Mouse (Mus musculus) limb, embryonic 12.5 days (tissue): ENCODE measurements at regions not wholly inside any gene's neighbourhood (a gene's known extent, or its start where the extent isn't known, plus 50 kb on each side); places are given as distances from the start of the nearest gene placed in this dataset.

ENCODE experiments used
- ATAC-seq: fragments of 200-750 bp; cut with Nextera tagmentation; 2 replicates; pipeline ENCODE4 v1.8.0; 2017; ENCODE audit warnings: low read depth, moderate TSS enrichment; ENCODE audit not compliant: insufficient number of reproducible peaks, insufficient read depth, low FRiP score, low TSS enrichment
- H3K27ac ChIP-seq: fragments of 300-500 bp; sonication (generic); 2 replicates; pipeline ENCODE4 v1.5.1; 2016; ENCODE audit warnings: mild to moderate bottlenecking, moderate library complexity
- H3K27me3 ChIP-seq: fragments of 300-500 bp; sonication (generic); 2 replicates; pipeline ENCODE4 v1.6.1; 2016; ENCODE audit warnings: mild to moderate bottlenecking, moderate library complexity
- H3K36me3 ChIP-seq: fragments of 300-500 bp; sonication (generic); 2 replicates; pipeline ENCODE4 v1.6.1; 2016; ENCODE audit warnings: mild to moderate bottlenecking, moderate library complexity
- H3K4me1 ChIP-seq: fragments of 300-500 bp; sonication (generic); replicated peaks from 2 replicates; pipeline ENCODE4 v1.6.1; 2016
- H3K4me2 ChIP-seq: fragments of 300-500 bp; sonication (generic); 2 replicates; pipeline ENCODE4 v1.6.1; 2016; ENCODE audit warnings: mild to moderate bottlenecking, moderate library complexity
- H3K4me3 ChIP-seq: fragments of 300-500 bp; sonication (generic); replicated peaks from 2 replicates; pipeline ENCODE4 v1.5.1; 2016; ENCODE audit warnings: mild to moderate bottlenecking
- H3K9ac ChIP-seq: fragments of 300-500 bp; sonication (generic); replicated peaks from 2 replicates; pipeline ENCODE4 v1.6.1; 2016; ENCODE audit warnings: mild to moderate bottlenecking, moderate library complexity
- H3K9me3 ChIP-seq: fragments of 300-500 bp; sonication (generic); 2 replicates; pipeline ENCODE4 v1.6.1; 2016; ENCODE audit warnings: mild to moderate bottlenecking, moderate library complexity
- WGBS: fragments of 180-500 bp; shearing (Covaris S2); methylation state at CpG from one replicate; pipeline ENCODE4 v1.1.7; 2016; 5-methylcytosine and 5-hydroxymethylcytosine counted together

GRCm38 (mm10) chr13:39282272-39282671 is 321.6 kb upstream of the Slc35b3 start:
- no peak overlapping the region for H3K4me3 ChIP-seq
- H3K27ac ChIP-seq = no peak overlapping the region
- H3K9ac ChIP-seq = no peak overlapping the region
- H3K4me2 ChIP-seq = no peak overlapping the region
- WGBS = 93% methylated on average over 2 of the region's 2 CpGs
- no peaks in the 10 kb centered on the region for H3K4me1 ChIP-seq
- no peaks in the 10 kb centered on the region for H3K9me3 ChIP-seq
- no peaks in the 10 kb centered on the region for H3K27me3 ChIP-seq
- ATAC-seq = no peak
- H3K36me3 ChIP-seq = no peaks in the 10 kb centered on the region

GRCm38 (mm10) chr13:39278101-39278500 is 317.4 kb upstream of the Slc35b3 start:
- no peak overlapping the region for H3K4me3 ChIP-seq
- no peaks in the 10 kb centered on the region for H3K4me1 ChIP-seq
- no peak overlapping the region for H3K27ac ChIP-seq
- ATAC-seq = no peak
- no peaks in the 10 kb centered on the region for H3K36me3 ChIP-seq
- no peaks in the 10 kb centered on the region for H3K9me3 ChIP-seq
- WGBS = 88% methylated on average over 1 of the region's 1 CpGs
- H3K9ac ChIP-seq = no peak overlapping the region
- H3K27me3 ChIP-seq = no peaks in the 10 kb centered on the region
- H3K4me2 ChIP-seq = no peak overlapping the region

- no peak overlapping the region for H3K4me2 ChIP-seq
- H3K9me3 ChIP-seq = no peaks in the 10 kb centered on the region
- no peaks in the 10 kb centered on the region for H3K4me1 ChIP-seq
- H3K27ac ChIP-seq = no peak overlapping the region
- no peak overlapping the region for H3K4me3 ChIP-seq
- WGBS = 64% methylated on average over 5 of the region's 5 CpGs
- no peak overlapping the region for H3K9ac ChIP-seq
- no peaks in the 10 kb centered on the region for H3K27me3 ChIP-seq
- no peaks in the 10 kb centered on the region for H3K36me3 ChIP-seq
- ATAC-seq = no peak
Observed at GRCm38 (mm10) chr13:39266024-39266423, 305.3 kb upstream of the Slc35b3 start.

- Histone ChIP-seq H3K4me1 (no peaks in the 10 kb centered on the region), H3K9me3 (no peaks in the 10 kb centered on the region), H3K4me3 (no peak overlapping the region), H3K9ac (no peak overlapping the region), H3K36me3 (no peaks in the 10 kb centered on the region), H3K27ac (no peak overlapping the region), H3K4me2 (no peak overlapping the region), H3K27me3 (no peaks in the 10 kb centered on the region; the same call in 1 of the 2 replicates)
- ATAC-seq = no peak
- WGBS = 49% methylated on average over 3 of the region's 3 CpGs
Observed at GRCm38 (mm10) chr13:39256708-39257107, 296.0 kb upstream of the Slc35b3 start.

GRCm38 (mm10) chr13:39255338-39255737 is 294.7 kb upstream of the Slc35b3 start:
- Histone ChIP-seq H3K9ac (no peak overlapping the region), H3K4me1 (no peaks in the 10 kb centered on the region), H3K4me3 (no peak overlapping the region), H3K9me3 (no peaks in the 10 kb centered on the region), H3K36me3 (no peaks in the 10 kb centered on the region), H3K27me3 (no peaks in the 10 kb centered on the region; the same call in 1 of the 2 replicates), H3K27ac (no peak overlapping the region), H3K4me2 (no peak overlapping the region)
- WGBS = 66% methylated on average over 3 of the region's 3 CpGs
- no peak for ATAC-seq

GRCm38 (mm10) chr13:39252591-39252990 is 291.9 kb upstream of the Slc35b3 start:
- Histone ChIP-seq H3K36me3 (no peaks in the 10 kb centered on the region), H3K27ac (no peak overlapping the region), H3K4me1 (no peaks in the 10 kb centered on the region), H3K27me3 (no peaks in the 10 kb centered on the region), H3K9me3 (no peaks in the 10 kb centered on the region), H3K4me3 (no peak overlapping the region), H3K4me2 (no peak overlapping the region), H3K9ac (no peak overlapping the region)
- WGBS = 91% methylated on average over 3 of the region's 3 CpGs
- ATAC-seq = no peak

- Histone ChIP-seq H3K4me2 (no peak overlapping the region), H3K4me1 (no peaks in the 10 kb centered on the region), H3K4me3 (no peak overlapping the region), H3K27me3 (no peaks in the 10 kb centered on the region), H3K36me3 (no peaks in the 10 kb centered on the region), H3K9me3 (no peaks in the 10 kb centered on the region), H3K9ac (no peak overlapping the region), H3K27ac (no peak overlapping the region)
- WGBS = 78% methylated on average over 4 of the region's 4 CpGs
- ATAC-seq = no peak
Observed at GRCm38 (mm10) chr13:39250096-39250495, 289.4 kb upstream of the Slc35b3 start.

- H3K9me3 ChIP-seq = no peaks in the 10 kb centered on the region
- H3K27ac ChIP-seq = no peak overlapping the region
- H3K27me3 ChIP-seq = no peaks in the 10 kb centered on the region
- no peaks in the 10 kb centered on the region for H3K36me3 ChIP-seq
- no peak overlapping the region for H3K4me3 ChIP-seq
- H3K4me1 ChIP-seq = no peaks in the 10 kb centered on the region
- ATAC-seq = no peak
- H3K4me2 ChIP-seq = no peak overlapping the region
- WGBS = 85% methylated on average over 4 of the region's 4 CpGs
- no peak overlapping the region for H3K9ac ChIP-seq
Observed at GRCm38 (mm10) chr13:39226829-39227228, 266.2 kb upstream of the Slc35b3 start.

GRCm38 (mm10) chr13:39225651-39226050 is 265.0 kb upstream of the Slc35b3 start:
- Histone ChIP-seq H3K4me1 (no peaks in the 10 kb centered on the region; the same call in 1 of the 2 replicates), H3K27ac (no peak overlapping the region), H3K4me3 (no peak overlapping the region), H3K9me3 (no peaks in the 10 kb centered on the region), H3K9ac (no peak overlapping the region), H3K4me2 (no peak overlapping the region), H3K36me3 (no peaks in the 10 kb centered on the region), H3K27me3 (no peaks in the 10 kb centered on the region)
- 87% methylated on average over 6 of the region's 6 CpGs for WGBS
- no peak for ATAC-seq

- WGBS = 77% methylated on average over 8 of the region's 8 CpGs
Observed at GRCm38 (mm10) chr13:39211076-39211475, 250.4 kb upstream of the Slc35b3 start.

GRCm38 (mm10) chr13:39183715-39184179 is 223.1 kb upstream of the Slc35b3 start:
- Histone ChIP-seq H3K27me3 (no peaks in the 10 kb centered on the region), H3K36me3 (no peaks in the 10 kb centered on the region), H3K9ac (no peak overlapping the region), H3K4me2 (no peak overlapping the region), H3K9me3 (no peaks in the 10 kb centered on the region), H3K27ac (no peak overlapping the region), H3K4me3 (no peak overlapping the region), H3K4me1 (no peaks in the 10 kb centered on the region)
- WGBS = 30% methylated on average over 2 of the region's 2 CpGs
- no peak for ATAC-seq

More at GRCm38 (mm10) chr13:39211076-39211475, 250.4 kb upstream of the Slc35b3 start:
- no peak overlapping the region for H3K27ac ChIP-seq
- no peak overlapping the region for H3K4me3 ChIP-seq
- H3K4me1 ChIP-seq = no peaks in the 10 kb centered on the region
- H3K36me3 ChIP-seq = no peaks in the 10 kb centered on the region
- ATAC-seq = no peak
- H3K9ac ChIP-seq = no peak overlapping the region
- H3K27me3 ChIP-seq = no peaks in the 10 kb centered on the region
- no peak overlapping the region for H3K4me2 ChIP-seq
- no peaks in the 10 kb centered on the region for H3K9me3 ChIP-seq

- no peak overlapping the region for H3K4me3 ChIP-seq
- H3K9me3 ChIP-seq = no peaks in the 10 kb centered on the region
- no peak overlapping the region for H3K27ac ChIP-seq
- 40% methylated on average over 2 of the region's 2 CpGs for WGBS
- peaks cover 4% of the 10 kb centered on the region for H3K4me1 ChIP-seq
- no peaks in the 10 kb centered on the region for H3K27me3 ChIP-seq
- no peak overlapping the region for H3K9ac ChIP-seq
- no peak overlapping the region for H3K4me2 ChIP-seq
- no peaks in the 10 kb centered on the region for H3K36me3 ChIP-seq
- ATAC-seq = no peak
Observed at GRCm38 (mm10) chr13:39161980-39162379, 201.3 kb upstream of the Slc35b3 start.
